Mouse (Mus musculus) urinary bladder, postnatal 10 days (tissue): ENCODE measurements around the gene Olfr1392.

Experiments
- DNase-seq: peaks from one replicate; pipeline ENCODE4 v3.0.0; 2022; ENCODE audit warnings: low spot score

Olfr1392 gene

GRCm38 (mm10) chr11:49322442-49322841 is 37.4 kb downstream of the Olfr1392 start, which contains the start of gene Olfr1391:
TSS of gene Olfr1391 (plus strand) at chr11:49322742.
- DNase-seq, result no peak

GRCm38 (mm10) chr11:49326726-49327125 is 41.6 kb downstream of the Olfr1392 start:
- DNase-seq, result no peak

GRCm38 (mm10) chr11:49329686-49330085 is 44.6 kb downstream of the Olfr1392 start:
- DNase-seq, result no peak

- DNase-seq, result no peak
These were observed 49.8 kb downstream of the Olfr1392 start, which contains the start of gene Olfr1390 for GRCm38 (mm10) chr11:49334888-49335287. TSS of gene Olfr1390 (plus strand) at chr11:49335188.

- DNase-seq, result no peak
These were observed 52.2 kb downstream of the Olfr1392 start for GRCm38 (mm10) chr11:49337150-49337832.
